Mouse (Mus musculus): ENCODE measurements at regions not wholly inside any gene's neighbourhood (a gene's known extent, or its start where the extent isn't known, plus 50 kb on each side); places are given as distances from the start of the nearest gene placed in this dataset.

- TF ChIP-seq CTCF (IDR thresholded peaks at IDR 0.05; ENCODE audit: control insufficient read depth, insufficient read depth, insufficient replicate concordance, low read depth, low read length) (no peak), POLR2A (IDR thresholded peaks at IDR 0.05; ENCODE audit: control insufficient read depth, low read depth, low read length) (no peak)
Measured at GRCm38 (mm10) chr13:59934556-59934955, 111.6 kb upstream of the Tut7 start.

Data from testis, adult 2 months (tissue).